Mouse (Mus musculus) lung, embryonic 14.5 days (tissue): ENCODE data around the gene Aif1. TPM values are rescaled to one million over a fixed set of nuclear protein-coding genes. Genes with fewer than 3 reads are reported as not detected.

Source experiments
- ATAC-seq: fragments of 200-750 bp; cut with Nextera tagmentation; 2 replicates; pipeline ENCODE4 v1.8.0; 2017; ENCODE audit warnings: mild to moderate bottlenecking, moderate TSS enrichment, moderate library complexity; ENCODE audit not compliant: insufficient read depth
- DNase-seq: peaks from one replicate; pipeline ENCODE4 v3.0.0-alpha.2; 2015
- H3K27ac ChIP-seq: fragments of 300-500 bp; sonication (generic); 2 replicates; pipeline ENCODE4 v1.5.1; 2014; ENCODE audit warnings: low read depth, mild to moderate bottlenecking, moderate library complexity
- H3K27me3 ChIP-seq: fragments of 300-500 bp; sonication (generic); 2 replicates; pipeline ENCODE4 v1.6.1; 2014; ENCODE audit warnings: low read length, control low read depth; ENCODE audit not compliant: insufficient read depth
- H3K36me3 ChIP-seq: fragments of 300-500 bp; sonication (generic); 2 replicates; pipeline ENCODE4 v1.6.1; 2014; ENCODE audit warnings: control low read depth; ENCODE audit not compliant: insufficient read depth
- H3K4me1 ChIP-seq: fragments of 300-500 bp; sonication (generic); 2 replicates; pipeline ENCODE4 v1.6.1; 2014; ENCODE audit warnings: antibody characterized with exemption, control low read depth; ENCODE audit not compliant: insufficient read depth
- H3K4me2 ChIP-seq: fragments of 300-500 bp; sonication (generic); 2 replicates; pipeline ENCODE4 v1.6.1; 2014; ENCODE audit warnings: mild to moderate bottlenecking
- H3K4me3 ChIP-seq: fragments of 300-500 bp; sonication (generic); 2 replicates; pipeline ENCODE4 v1.5.1; 2014; ENCODE audit warnings: low read depth, low read length
- H3K9ac ChIP-seq: fragments of 300-500 bp; sonication (generic); 2 replicates; pipeline ENCODE4 v1.6.1; 2014
- H3K9me3 ChIP-seq: fragments of 300-500 bp; sonication (generic); 2 replicates; pipeline ENCODE4 v1.6.1; 2016; ENCODE audit warnings: low read depth, low read length, control low read depth
- CTCF ChIP-seq: IDR thresholded peaks from 2 replicates; pipeline ENCODE4 v1.5.1; 2016; ENCODE audit warnings: antibody characterized with exemption, low read depth
- WGBS: fragments of 180-500 bp; shearing (Covaris S2); extraction: QIAGEN DNeasy Blood & Tissue Kit; methylation state at CpG from one replicate; pipeline ENCODE4 v1.1.7; 2014; 5-methylcytosine and 5-hydroxymethylcytosine counted together
- polyA plus RNA-seq: library from polyadenylated mRNA; unstranded; fragments of >200 nt; fragmentation: Nextera tagmentation; extraction: Ambion mirVana; gene quantifications from 2 replicates; pipeline ENCODE4 v1.2.1, GENCODE M21; 2014

Gene Aif1
- polyA plus RNA-seq, 1 experiment from 2014 or later = 6.0 TPM

GRCm38 (mm10) chr17:35213071-35213470 lies 37.2 kb upstream of the Aif1 start:
- no peak for TF ChIP-seq CTCF
- H3K4me2 ChIP-seq = no peak overlapping the region
- H3K27me3 ChIP-seq = no peaks in the 10 kb centered on the region
- no peak overlapping the region for H3K9ac ChIP-seq
- H3K27ac ChIP-seq = no peak overlapping the region
- DNase-seq = no peak
- no peaks in the 10 kb centered on the region for H3K36me3 ChIP-seq
- H3K4me1 ChIP-seq = no peaks in the 10 kb centered on the region
- 88% methylated on average over 5 of the region's 5 CpGs for WGBS
- H3K4me3 ChIP-seq = no peak overlapping the region
- no peaks in the 10 kb centered on the region for H3K9me3 ChIP-seq
- ATAC-seq = no peak

GRCm38 (mm10) chr17:35210593-35210992 lies 34.7 kb upstream of the Aif1 start:
- Histone ChIP-seq H3K4me1 (no peaks in the 10 kb centered on the region), H3K4me3 (no peak overlapping the region), H3K27me3 (no peaks in the 10 kb centered on the region), H3K27ac (no peak overlapping the region), H3K9me3 (no peaks in the 10 kb centered on the region), H3K36me3 (no peaks in the 10 kb centered on the region), H3K9ac (no peak overlapping the region), H3K4me2 (no peak overlapping the region)
- ATAC-seq (no peak), DNase-seq (no peak)
- no peak for TF ChIP-seq CTCF
- WGBS = 48% methylated on average over 3 of the region's 3 CpGs

- Histone ChIP-seq H3K9ac (no peak overlapping the region), H3K4me3 (no peak overlapping the region), H3K9me3 (no peaks in the 10 kb centered on the region), H3K27me3 (no peaks in the 10 kb centered on the region; the same call in 1 of the 2 replicates), H3K4me2 (no peak overlapping the region), H3K27ac (no peak overlapping the region), H3K36me3 (no peaks in the 10 kb centered on the region), H3K4me1 (no peaks in the 10 kb centered on the region)
- ATAC-seq (no peak), DNase-seq (no peak)
- 70% methylated on average over 12 of the region's 12 CpGs for WGBS
- no peak for TF ChIP-seq CTCF
These were observed 34.1 kb upstream of the Aif1 start for GRCm38 (mm10) chr17:35209785-35210535.

- no peak overlapping the region for H3K4me3 ChIP-seq
- no peak overlapping the region; the same call in 1 of the 2 replicates for H3K9ac ChIP-seq
- no peaks in the 10 kb centered on the region for H3K4me1 ChIP-seq
- TF ChIP-seq CTCF = no peak
- H3K36me3 ChIP-seq = no peaks in the 10 kb centered on the region
- WGBS = 46% methylated on average over 10 of the region's 10 CpGs
- no peak overlapping the region for H3K27ac ChIP-seq
- peaks cover 21% of the 10 kb centered on the region for H3K27me3 ChIP-seq
- no peak for DNase-seq
- no peaks in the 10 kb centered on the region for H3K9me3 ChIP-seq
- no peak for ATAC-seq
- no peak overlapping the region for H3K4me2 ChIP-seq
These were observed 29.5 kb upstream of the Aif1 start for GRCm38 (mm10) chr17:35205380-35205769.

- DNase-seq = no peak
- ATAC-seq = no peak
- no peak within 1 kb of the TSS for H3K27ac ChIP-seq
- WGBS = 22% methylated on average over 20 of the region's 20 CpGs
- no peaks in the 10 kb centered on the region for H3K9me3 ChIP-seq
- H3K4me1 ChIP-seq = no peaks in the 10 kb centered on the region
- H3K4me3 ChIP-seq = no peak within 1 kb of the TSS
- H3K36me3 ChIP-seq = no peaks in the 10 kb centered on the region
- H3K27me3 ChIP-seq = peaks cover 21% of the 10 kb centered on the region
- TF ChIP-seq CTCF = no peak
- H3K4me2 ChIP-seq = no peak within 1 kb of the TSS
- no peak within 1 kb of the TSS; the same call in 1 of the 2 replicates for H3K9ac ChIP-seq
These were observed 28.9 kb upstream of the Aif1 start, which contains the start of gene Lta for GRCm38 (mm10) chr17:35204494-35205379. TSS of gene Lta (minus strand) at chr17:35205351.

GRCm38 (mm10) chr17:35202442-35202841 lies 26.6 kb upstream of the Aif1 start:
- DNase-seq = no peak
- Histone ChIP-seq H3K36me3 (no peaks in the 10 kb centered on the region), H3K4me1 (no peaks in the 10 kb centered on the region), H3K9ac (no peak overlapping the region), H3K4me3 (no peak overlapping the region), H3K9me3 (no peaks in the 10 kb centered on the region), H3K27ac (no peak overlapping the region), H3K27me3 (peaks cover 25% of the 10 kb centered on the region), H3K4me2 (no peak overlapping the region)
- no peak for ATAC-seq
- no peak for TF ChIP-seq CTCF
- WGBS = 74% methylated on average over 4 of the region's 4 CpGs

- Histone ChIP-seq H3K27ac (no peak within 1 kb of the TSS), H3K27me3 (peaks cover 30% of the 10 kb centered on the region), H3K9ac (no peak within 1 kb of the TSS), H3K4me2 (no peak within 1 kb of the TSS), H3K4me3 (0 out of 2 replicates have a peak within 1 kb of the TSS, but pooled peaks have one; percentile 1), H3K9me3 (no peaks in the 10 kb centered on the region), H3K36me3 (no peaks in the 10 kb centered on the region), H3K4me1 (no peaks in the 10 kb centered on the region)
- WGBS = 38% methylated on average over 13 of the region's 13 CpGs
- no peak for TF ChIP-seq CTCF
- ATAC-seq = no peak
- DNase-seq = no peak
These were observed 25.9 kb upstream of the Aif1 start, which contains the start of gene Tnf for GRCm38 (mm10) chr17:35201787-35202186. TSS of gene Tnf (minus strand) at chr17:35202007.
